Mouse (Mus musculus): Measurements from ENCODE around the gene Akap8l.

DNA sequence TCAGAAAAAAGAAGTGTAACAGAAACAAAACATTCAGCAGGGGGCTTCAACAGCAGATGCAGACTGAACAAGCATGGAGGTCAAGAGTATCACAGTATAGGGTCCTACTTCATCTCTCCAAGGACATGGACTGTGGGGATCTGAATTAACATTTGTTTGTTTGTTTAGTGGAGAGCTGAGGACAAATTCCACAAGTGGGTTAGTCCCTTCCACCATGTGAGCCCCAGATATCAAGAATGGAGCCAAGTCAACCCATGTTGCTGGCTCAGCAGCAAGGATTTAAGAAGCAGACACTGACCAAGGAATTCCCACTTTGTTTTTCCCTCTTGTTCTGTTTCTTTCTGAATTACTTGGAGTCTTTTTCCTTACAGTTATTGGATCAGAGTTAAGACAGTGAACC is 22.9 kb downstream of the Akap8l start:
- TF ChIP-seq GATA1 (IDR thresholded peaks at IDR 0.05; ENCODE audit: low read length) = no peak
- no peak for TF ChIP-seq TAL1 (IDR thresholded peaks at IDR 0.05; ENCODE audit: low read length)

Data from erythroblast, embryonic 14.5 days (primary cell).